Mouse (Mus musculus): ENCODE measurements around the gene Afdn.

GRCm38 (mm10) chr17:13714654-13715053, 45.7 kb upstream of the Afdn start:
- TF ChIP-seq CTCF (IDR thresholded peaks at IDR 0.05; ENCODE audit: borderline replicate concordance, control insufficient read depth, extremely low read depth, insufficient read depth, low read length, poor library complexity) (no peak), POLR2A (IDR thresholded peaks at IDR 0.05; ENCODE audit: control insufficient read depth, extremely low read depth, insufficient read depth, low read length, poor library complexity) (no peak)

All from thymus, adult 2 months (tissue).